In the genomic region with DNA sequence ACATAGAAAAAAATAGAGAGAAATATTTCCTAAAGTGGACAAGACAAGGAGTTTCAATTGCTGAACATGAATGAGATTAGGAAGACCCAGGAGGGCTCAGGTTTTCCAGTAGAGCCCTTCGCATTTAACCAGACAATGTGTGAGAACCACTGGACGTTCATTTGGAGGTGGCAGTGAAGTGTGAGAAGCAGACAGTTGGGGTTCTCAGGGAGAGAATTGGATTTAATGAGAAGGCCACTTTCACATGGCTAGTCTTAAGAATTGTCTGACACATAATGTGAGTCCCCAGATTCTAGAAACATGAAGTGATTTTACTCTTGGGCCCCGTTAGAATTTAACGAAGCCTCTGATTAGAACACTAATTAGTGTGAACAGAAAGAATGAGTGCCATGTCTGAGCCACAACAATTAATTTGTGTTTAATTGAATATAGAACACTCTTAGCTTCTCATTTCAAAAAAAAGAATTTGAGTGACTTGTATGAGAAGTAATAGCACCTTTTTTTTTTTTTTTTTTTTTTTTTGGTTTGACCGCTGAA, we compare ENCODE assay signal across 27 mouse cellular contexts.
A peak's percentile ranks its signal among the peaks of the same experiment; 100 is the strongest.
DNase-seq lines count a peak whose midpoint lies in the region; ATAC-seq and TF ChIP-seq lines count a peak whose summit lies in the region.
"Had no signal": no experiment of that assay in that cellular context is flagged by ENCODE, and none has a peak within 500 bp of the region (broad histone marks: within the 10 kb centered on the region; RNA-seq: fewer than 3 reads in every experiment).

No protein-coding gene starts in this region.

- no peak overlapping the region for H3K9ac ChIP-seq in forebrain, embryonic 12.5 days
- no peak overlapping the region for H3K9ac ChIP-seq in forebrain, embryonic 13.5 days
- no peak overlapping the region for H3K9ac ChIP-seq in forebrain, embryonic 16.5 days (replicated peaks; ENCODE audit: low read depth, low read length)
- H3K9ac ChIP-seq: embryonic facial prominence, embryonic 12.5 days; heart, embryonic 12.5 days; heart, embryonic 15.5 days; hindbrain, embryonic 14.5 days had no signal

- H3K27ac ChIP-seq in forebrain, embryonic 12.5 days = no peak overlapping the region
- no peak overlapping the region for H3K27ac ChIP-seq in forebrain, embryonic 10.5 days
- no peak overlapping the region for H3K27ac ChIP-seq in forebrain, embryonic 13.5 days
- H3K27ac ChIP-seq in forebrain, embryonic 16.5 days (ENCODE audit: low read length) = no peak overlapping the region
- H3K27ac ChIP-seq: embryonic facial prominence, embryonic 12.5 days; gastrocnemius, adult 2 months; heart, embryonic 15.5 days; hindbrain, embryonic 14.5 days; hindbrain, postnatal 0 days had no signal

- WGBS in forebrain, embryonic 12.5 days = 29% methylated on average over 5 of the region's 5 CpGs
- 53% methylated on average over 5 of the region's 5 CpGs for WGBS in forebrain, embryonic 10.5 days
- WGBS in forebrain, embryonic 13.5 days = 20% methylated on average over 5 of the region's 5 CpGs
- 24% methylated on average over 5 of the region's 5 CpGs for WGBS in forebrain, embryonic 16.5 days

- peak; percentile 72; the same call in 1 of the 2 replicates for ATAC-seq in forebrain, embryonic 12.5 days (ENCODE audit: low FRiP score)
- ATAC-seq in forebrain, embryonic 13.5 days = peak; percentile 70
- ATAC-seq in forebrain, embryonic 16.5 days = peak; percentile 47
- ATAC-seq in inflammation-experienced regulatory T-cells, adult 6 months = no peak
- ATAC-seq: CD4-positive, CD25-positive, alpha-beta regulatory T cell, adult 4 months; hindbrain, postnatal 0 days; intestine, postnatal 0 days had no signal

- H3K27me3 ChIP-seq in forebrain, embryonic 12.5 days = no peaks in the 10 kb centered on the region
- no peaks in the 10 kb centered on the region for H3K27me3 ChIP-seq in forebrain, embryonic 10.5 days (ENCODE audit: poor library complexity, severe bottlenecking)
- no peaks in the 10 kb centered on the region for H3K27me3 ChIP-seq in forebrain, embryonic 13.5 days
- no peaks in the 10 kb centered on the region for H3K27me3 ChIP-seq in forebrain, embryonic 16.5 days (replicated peaks; ENCODE audit: control insufficient read depth, insufficient read depth, low read length)
- H3K27me3 ChIP-seq: embryonic facial prominence, embryonic 12.5 days; heart, embryonic 12.5 days; heart, embryonic 15.5 days had no signal

- no peak overlapping the region for H3K4me2 ChIP-seq in forebrain, embryonic 12.5 days
- H3K4me2 ChIP-seq in forebrain, embryonic 13.5 days = no peak overlapping the region
- no peak overlapping the region for H3K4me2 ChIP-seq in forebrain, embryonic 16.5 days (ENCODE audit: low read length)
- H3K4me2 ChIP-seq: embryonic facial prominence, embryonic 12.5 days; heart, embryonic 12.5 days; heart, embryonic 15.5 days; hindbrain, embryonic 14.5 days had no signal

- H3K4me3 ChIP-seq in forebrain, embryonic 12.5 days (replicated peaks) = no peak overlapping the region
- H3K4me3 ChIP-seq in forebrain, embryonic 10.5 days = no peak overlapping the region
- H3K4me3 ChIP-seq in forebrain, embryonic 13.5 days = no peak overlapping the region
- H3K4me3 ChIP-seq in forebrain, embryonic 16.5 days (replicated peaks; ENCODE audit: low read length) = no peak overlapping the region
- H3K4me3 ChIP-seq: embryonic facial prominence, embryonic 12.5 days; erythroblast, embryonic 14.5 days; gastrocnemius, adult 2 months; heart, embryonic 12.5 days; heart, embryonic 15.5 days had no signal

- H3K36me3 ChIP-seq in forebrain, embryonic 12.5 days (replicated peaks) = no peaks in the 10 kb centered on the region
- H3K36me3 ChIP-seq in forebrain, embryonic 10.5 days (replicated peaks) = no peaks in the 10 kb centered on the region
- no peaks in the 10 kb centered on the region for H3K36me3 ChIP-seq in forebrain, embryonic 13.5 days (ENCODE audit: poor library complexity, severe bottlenecking)
- H3K36me3 ChIP-seq in forebrain, embryonic 16.5 days (ENCODE audit: control insufficient read depth, insufficient read depth) = no peaks in the 10 kb centered on the region
- H3K36me3 ChIP-seq: embryonic facial prominence, embryonic 12.5 days; heart, embryonic 12.5 days; heart, embryonic 15.5 days had no signal

- no peak for TF ChIP-seq CTCF in brain, embryonic 14.5 days (IDR thresholded peaks at IDR 0.05; ENCODE audit: borderline replicate concordance, extremely low read depth, insufficient read depth, insufficient read length)

- H3K4me1 ChIP-seq in forebrain, embryonic 12.5 days = no peaks in the 10 kb centered on the region
- peaks cover 2% of the 10 kb centered on the region; the same call in 1 of the 2 replicates for H3K4me1 ChIP-seq in forebrain, embryonic 10.5 days
- 0 out of 2 replicates have a peak, but pooled peaks cover 6% of the 10 kb centered on the region for H3K4me1 ChIP-seq in forebrain, embryonic 13.5 days
- no peaks in the 10 kb centered on the region for H3K4me1 ChIP-seq in forebrain, embryonic 16.5 days (replicated peaks; ENCODE audit: control insufficient read depth, insufficient read depth, low read length)
- H3K4me1 ChIP-seq: embryonic facial prominence, embryonic 12.5 days; heart, embryonic 12.5 days; heart, embryonic 15.5 days had no signal

- H3K9me3 ChIP-seq in forebrain, embryonic 12.5 days = no peaks in the 10 kb centered on the region
- no peaks in the 10 kb centered on the region for H3K9me3 ChIP-seq in forebrain, embryonic 10.5 days
- H3K9me3 ChIP-seq in forebrain, embryonic 13.5 days (replicated peaks) = no peaks in the 10 kb centered on the region
- H3K9me3 ChIP-seq in forebrain, embryonic 16.5 days (ENCODE audit: control insufficient read depth, low read length) = no peaks in the 10 kb centered on the region
- H3K9me3 ChIP-seq: embryonic facial prominence, embryonic 12.5 days; heart, embryonic 12.5 days; heart, embryonic 15.5 days had no signal

- no peak for TF ChIP-seq POLR2A in brain, embryonic 14.5 days (IDR thresholded peaks at IDR 0.05; ENCODE audit: borderline replicate concordance, extremely low read depth, insufficient read depth, insufficient read length, poor library complexity, severe bottlenecking)

- no peak for DNase-seq in forebrain, embryonic 10.5 days (ENCODE audit: extremely low spot score, low spot score)
- DNase-seq in brain, embryonic 14.5 days (ENCODE audit: low read depth) = peak; percentile 76
- no peak for DNase-seq in ovary, postnatal 36 days (ENCODE audit: low spot score)
- no peak for DNase-seq in right cerebral cortex, postnatal 14 days
- DNase-seq: adrenal gland, adult 2 months; adrenal gland, postnatal 14 days; cerebellum, adult 11-12 months; cerebellum, adult 8-10 months; cerebellum, postnatal 10 days; cerebellum, postnatal 36 days; gastrocnemius, adult 2 months; gastrocnemius, postnatal 14 days; heart, adult 18-20 months; heart, postnatal 10 days; heart, postnatal 36 days had no signal
